Mouse (Mus musculus): ENCODE results near the gene Tyk2.
A peak's percentile ranks its signal among the peaks of the same experiment; 100 is the strongest.

Gene Tyk2

GRCm38 (mm10) chr9:21149654-21150419, 18.8 kb upstream of the Tyk2 start, which contains the start of gene Cdc37:
Gene Cdc37, minus strand, starts transcription at chr9:21149982.
- DNase-seq (ENCODE audit: low spot score), result peak; percentile 94

- DNase-seq (ENCODE audit: low spot score), result no peak
These were observed 18.1 kb upstream of the Tyk2 start for GRCm38 (mm10) chr9:21149077-21149653.

- DNase-seq (ENCODE audit: low spot score), result no peak
These were observed 17.4 kb upstream of the Tyk2 start for GRCm38 (mm10) chr9:21148427-21148826.

GRCm38 (mm10) chr9:21146722-21147121, 15.7 kb upstream of the Tyk2 start:
- peak; percentile 29 for DNase-seq (ENCODE audit: low spot score)

- no peak for DNase-seq (ENCODE audit: low spot score)
These were observed 14.4 kb upstream of the Tyk2 start for GRCm38 (mm10) chr9:21145431-21145830.

- no peak for DNase-seq (ENCODE audit: low spot score)
These were observed 13.3 kb upstream of the Tyk2 start for GRCm38 (mm10) chr9:21144361-21144760.

GRCm38 (mm10) chr9:21141922-21142321, 10.9 kb upstream of the Tyk2 start:
- no peak for DNase-seq (ENCODE audit: low spot score)

GRCm38 (mm10) chr9:21138386-21138785, 7.3 kb upstream of the Tyk2 start:
- no peak for DNase-seq (ENCODE audit: low spot score)

- DNase-seq (ENCODE audit: low spot score), result peak; percentile 70
These were observed 6.2 kb upstream of the Tyk2 start for GRCm38 (mm10) chr9:21137229-21137628.

GRCm38 (mm10) chr9:21136401-21136800, 5.4 kb upstream of the Tyk2 start:
- no peak for DNase-seq (ENCODE audit: low spot score)

- no peak for DNase-seq (ENCODE audit: low spot score)
These were observed 4.9 kb upstream of the Tyk2 start for GRCm38 (mm10) chr9:21135941-21136381.

- no peak for DNase-seq (ENCODE audit: low spot score)
These were observed 4.4 kb upstream of the Tyk2 start for GRCm38 (mm10) chr9:21135329-21135890.

GRCm38 (mm10) chr9:21134595-21135328, 3.7 kb upstream of the Tyk2 start:
- DNase-seq (ENCODE audit: low spot score), result peak; percentile 31

- no peak for DNase-seq (ENCODE audit: low spot score)
These were observed 2.1 kb upstream of the Tyk2 start for GRCm38 (mm10) chr9:21133064-21133707.

GRCm38 (mm10) chr9:21132102-21132775, 1.2 kb upstream of the Tyk2 start:
- DNase-seq (ENCODE audit: low spot score), result no peak

- no peak for DNase-seq (ENCODE audit: low spot score)
These were observed 4.8 kb downstream of the Tyk2 start for GRCm38 (mm10) chr9:21126259-21126627.

- DNase-seq (ENCODE audit: low spot score), result no peak
These were observed 5.4 kb downstream of the Tyk2 start for GRCm38 (mm10) chr9:21125502-21126258.

GRCm38 (mm10) chr9:21124837-21125236, 6.2 kb downstream of the Tyk2 start:
- DNase-seq (ENCODE audit: low spot score), result no peak

- DNase-seq (ENCODE audit: low spot score), result no peak
These were observed 9.6 kb downstream of the Tyk2 start for GRCm38 (mm10) chr9:21121483-21121882.

- no peak for DNase-seq (ENCODE audit: low spot score)
These were observed 14.0 kb downstream of the Tyk2 start for GRCm38 (mm10) chr9:21117073-21117472.

GRCm38 (mm10) chr9:21115105-21115504, 15.9 kb downstream of the Tyk2 start:
- DNase-seq (ENCODE audit: low spot score), result no peak

Measured in urinary bladder, postnatal 14 days (tissue).